Mouse (Mus musculus): ENCODE results near the gene Gm3952. TPM values are rescaled to one million over a fixed set of nuclear protein-coding genes. Genes with fewer than 3 reads are reported as not detected.

The Gm3952 gene
- polyA plus RNA-seq (2014; fragmentation: Nextera tagmentation; extraction: Ambion mirVana), result not detected in 2 replicates

- Histone ChIP-seq H3K9ac (replicated peaks; ENCODE audit: low read depth, low read length) (no peak within 1 kb of the TSS), H3K4me2 (replicated peaks; ENCODE audit: low read depth, low read length) (no peak within 1 kb of the TSS), H3K4me3 (ENCODE audit: low read depth, low read length) (no peak within 1 kb of the TSS), H3K9me3 (ENCODE audit: control insufficient read depth, low read depth, low read length) (no peaks in the 10 kb centered on the region), H3K36me3 (ENCODE audit: control insufficient read depth, insufficient read depth, low read length) (no peaks in the 10 kb centered on the region), H3K27me3 (ENCODE audit: control insufficient read depth, insufficient read depth, low read length) (no peaks in the 10 kb centered on the region), H3K27ac (ENCODE audit: low read length) (no peak within 1 kb of the TSS), H3K4me1 (ENCODE audit: control insufficient read depth, insufficient read depth, low read length) (no peaks in the 10 kb centered on the region)
- ATAC-seq (ENCODE audit: insufficient number of reproducible peaks, insufficient read depth, low FRiP score, low read depth), result no peak
- WGBS, result 68% methylated on average over 1 of the region's 1 CpGs
Measured at GRCm38 (mm10) chr8:128798594-128798993, at the start of gene Gm3952. TSS of gene Gm3952 (minus strand) at chr8:128798694.

GRCm38 (mm10) chr8:128843749-128844148 is 45.3 kb upstream of the Gm3952 start:
- 43% methylated on average over 5 of the region's 5 CpGs for WGBS
- no peaks in the 10 kb centered on the region for H3K9me3 ChIP-seq (ENCODE audit: control insufficient read depth, low read depth, low read length)
- ATAC-seq (ENCODE audit: insufficient number of reproducible peaks, insufficient read depth, low FRiP score, low read depth), result no peak
- H3K4me3 ChIP-seq (ENCODE audit: low read depth, low read length), result no peak overlapping the region
- H3K9ac ChIP-seq (replicated peaks; ENCODE audit: low read depth, low read length), result no peak overlapping the region
- H3K27me3 ChIP-seq (ENCODE audit: control insufficient read depth, insufficient read depth, low read length), result no peaks in the 10 kb centered on the region
- H3K4me2 ChIP-seq (replicated peaks; ENCODE audit: low read depth, low read length), result no peak overlapping the region
- no peaks in the 10 kb centered on the region for H3K36me3 ChIP-seq (ENCODE audit: control insufficient read depth, insufficient read depth, low read length)
- no peak overlapping the region for H3K27ac ChIP-seq (ENCODE audit: low read length)
- no peaks in the 10 kb centered on the region for H3K4me1 ChIP-seq (ENCODE audit: control insufficient read depth, insufficient read depth, low read length)

GRCm38 (mm10) chr8:128812521-128812920 is 14.0 kb upstream of the Gm3952 start:
- WGBS, result 72% methylated on average over 4 of the region's 4 CpGs
- no peaks in the 10 kb centered on the region for H3K27me3 ChIP-seq (ENCODE audit: control insufficient read depth, insufficient read depth, low read length)
- H3K4me3 ChIP-seq (ENCODE audit: low read depth, low read length), result no peak overlapping the region
- H3K4me2 ChIP-seq (replicated peaks; ENCODE audit: low read depth, low read length), result no peak overlapping the region
- H3K36me3 ChIP-seq (ENCODE audit: control insufficient read depth, insufficient read depth, low read length), result no peaks in the 10 kb centered on the region
- H3K4me1 ChIP-seq (ENCODE audit: control insufficient read depth, insufficient read depth, low read length), result no peaks in the 10 kb centered on the region
- no peak for ATAC-seq (ENCODE audit: insufficient number of reproducible peaks, insufficient read depth, low FRiP score, low read depth)
- no peak overlapping the region for H3K9ac ChIP-seq (replicated peaks; ENCODE audit: low read depth, low read length)
- H3K27ac ChIP-seq (ENCODE audit: low read length), result no peak overlapping the region
- no peaks in the 10 kb centered on the region for H3K9me3 ChIP-seq (ENCODE audit: control insufficient read depth, low read depth, low read length)

GRCm38 (mm10) chr8:128735692-128736091 is 62.8 kb downstream of the Gm3952 start:
- no peak for ATAC-seq (ENCODE audit: insufficient number of reproducible peaks, insufficient read depth, low FRiP score, low read depth)
- Histone ChIP-seq H3K27me3 (ENCODE audit: control insufficient read depth, insufficient read depth, low read length) (no peaks in the 10 kb centered on the region), H3K27ac (ENCODE audit: low read length) (no peak overlapping the region), H3K4me2 (replicated peaks; ENCODE audit: low read depth, low read length) (no peak overlapping the region), H3K9me3 (ENCODE audit: control insufficient read depth, low read depth, low read length) (no peaks in the 10 kb centered on the region), H3K4me1 (ENCODE audit: control insufficient read depth, insufficient read depth, low read length) (no peaks in the 10 kb centered on the region), H3K36me3 (ENCODE audit: control insufficient read depth, insufficient read depth, low read length) (peaks cover 35% of the 10 kb centered on the region), H3K9ac (replicated peaks; ENCODE audit: low read depth, low read length) (no peak overlapping the region), H3K4me3 (ENCODE audit: low read depth, low read length) (no peak overlapping the region)
- 95% methylated on average over 3 of the region's 3 CpGs for WGBS

GRCm38 (mm10) chr8:128734118-128734517 is 64.4 kb downstream of the Gm3952 start:
- WGBS, result 95% methylated on average over 3 of the region's 3 CpGs

GRCm38 (mm10) chr8:128732254-128732653 is 66.2 kb downstream of the Gm3952 start:
- H3K4me1 ChIP-seq (ENCODE audit: control insufficient read depth, insufficient read depth, low read length), result no peaks in the 10 kb centered on the region
- H3K27ac ChIP-seq (ENCODE audit: low read length), result no peak overlapping the region
- WGBS, result 82% methylated on average over 2 of the region's 2 CpGs
- no peak for ATAC-seq (ENCODE audit: insufficient number of reproducible peaks, insufficient read depth, low FRiP score, low read depth)
- no peak overlapping the region for H3K4me3 ChIP-seq (ENCODE audit: low read depth, low read length)
- H3K4me2 ChIP-seq (replicated peaks; ENCODE audit: low read depth, low read length), result no peak overlapping the region
- H3K27me3 ChIP-seq (ENCODE audit: control insufficient read depth, insufficient read depth, low read length), result no peaks in the 10 kb centered on the region
- H3K9ac ChIP-seq (replicated peaks; ENCODE audit: low read depth, low read length), result no peak overlapping the region
- no peaks in the 10 kb centered on the region for H3K9me3 ChIP-seq (ENCODE audit: control insufficient read depth, low read depth, low read length)
- H3K36me3 ChIP-seq (ENCODE audit: control insufficient read depth, insufficient read depth, low read length), result peaks cover 49% of the 10 kb centered on the region

More at GRCm38 (mm10) chr8:128734118-128734517, 64.4 kb downstream of the Gm3952 start:
- H3K9me3 ChIP-seq (ENCODE audit: control insufficient read depth, low read depth, low read length), result no peaks in the 10 kb centered on the region
- H3K4me2 ChIP-seq (replicated peaks; ENCODE audit: low read depth, low read length), result no peak overlapping the region
- no peaks in the 10 kb centered on the region for H3K27me3 ChIP-seq (ENCODE audit: control insufficient read depth, insufficient read depth, low read length)
- no peaks in the 10 kb centered on the region for H3K4me1 ChIP-seq (ENCODE audit: control insufficient read depth, insufficient read depth, low read length)
- H3K9ac ChIP-seq (replicated peaks; ENCODE audit: low read depth, low read length), result no peak overlapping the region
- H3K4me3 ChIP-seq (ENCODE audit: low read depth, low read length), result no peak overlapping the region
- no peak for ATAC-seq (ENCODE audit: insufficient number of reproducible peaks, insufficient read depth, low FRiP score, low read depth)
- no peak overlapping the region for H3K27ac ChIP-seq (ENCODE audit: low read length)
- peaks cover 46% of the 10 kb centered on the region for H3K36me3 ChIP-seq (ENCODE audit: control insufficient read depth, insufficient read depth, low read length)

- no peak overlapping the region for H3K4me3 ChIP-seq (ENCODE audit: low read depth, low read length)
- no peaks in the 10 kb centered on the region for H3K9me3 ChIP-seq (ENCODE audit: control insufficient read depth, low read depth, low read length)
- H3K27ac ChIP-seq (ENCODE audit: low read length), result no peak overlapping the region
- 95% methylated on average over 1 of the region's 1 CpGs for WGBS
- peaks cover 61% of the 10 kb centered on the region for H3K36me3 ChIP-seq (ENCODE audit: control insufficient read depth, insufficient read depth, low read length)
- no peaks in the 10 kb centered on the region for H3K4me1 ChIP-seq (ENCODE audit: control insufficient read depth, insufficient read depth, low read length)
- no peak overlapping the region for H3K9ac ChIP-seq (replicated peaks; ENCODE audit: low read depth, low read length)
- ATAC-seq (ENCODE audit: insufficient number of reproducible peaks, insufficient read depth, low FRiP score, low read depth), result no peak
- H3K27me3 ChIP-seq (ENCODE audit: control insufficient read depth, insufficient read depth, low read length), result no peaks in the 10 kb centered on the region
- H3K4me2 ChIP-seq (replicated peaks; ENCODE audit: low read depth, low read length), result no peak overlapping the region
Measured at GRCm38 (mm10) chr8:128727213-128727612, 71.3 kb downstream of the Gm3952 start.

- no peak overlapping the region for H3K9ac ChIP-seq (replicated peaks; ENCODE audit: low read depth, low read length)
- H3K4me2 ChIP-seq (replicated peaks; ENCODE audit: low read depth, low read length), result no peak overlapping the region
- H3K36me3 ChIP-seq (ENCODE audit: control insufficient read depth, insufficient read depth, low read length), result peaks cover 58% of the 10 kb centered on the region
- no peak overlapping the region for H3K4me3 ChIP-seq (ENCODE audit: low read depth, low read length)
- no peaks in the 10 kb centered on the region for H3K4me1 ChIP-seq (ENCODE audit: control insufficient read depth, insufficient read depth, low read length)
- no peaks in the 10 kb centered on the region for H3K27me3 ChIP-seq (ENCODE audit: control insufficient read depth, insufficient read depth, low read length)
- 68% methylated on average over 1 of the region's 1 CpGs for WGBS
- H3K27ac ChIP-seq (ENCODE audit: low read length), result no peak overlapping the region
- no peak; the same call in 1 of the 2 replicates for ATAC-seq (ENCODE audit: insufficient number of reproducible peaks, insufficient read depth, low FRiP score, low read depth)
- H3K9me3 ChIP-seq (ENCODE audit: control insufficient read depth, low read depth, low read length), result no peaks in the 10 kb centered on the region
Measured at GRCm38 (mm10) chr8:128724819-128725218, 73.7 kb downstream of the Gm3952 start.

- no peak overlapping the region for H3K9ac ChIP-seq (replicated peaks; ENCODE audit: low read depth, low read length)
- H3K9me3 ChIP-seq (ENCODE audit: control insufficient read depth, low read depth, low read length), result no peaks in the 10 kb centered on the region
- no peak overlapping the region for H3K27ac ChIP-seq (ENCODE audit: low read length)
- no peaks in the 10 kb centered on the region for H3K4me1 ChIP-seq (ENCODE audit: control insufficient read depth, insufficient read depth, low read length)
- H3K27me3 ChIP-seq (ENCODE audit: control insufficient read depth, insufficient read depth, low read length), result no peaks in the 10 kb centered on the region
- H3K4me2 ChIP-seq (replicated peaks; ENCODE audit: low read depth, low read length), result no peak overlapping the region
- H3K36me3 ChIP-seq (ENCODE audit: control insufficient read depth, insufficient read depth, low read length), result peaks cover 70% of the 10 kb centered on the region
- no peak overlapping the region for H3K4me3 ChIP-seq (ENCODE audit: low read depth, low read length)
- ATAC-seq (ENCODE audit: insufficient number of reproducible peaks, insufficient read depth, low FRiP score, low read depth), result no peak
Measured at GRCm38 (mm10) chr8:128716184-128716583, 82.3 kb downstream of the Gm3952 start.

Data from stomach, embryonic 14.5 days (tissue).